Mouse (Mus musculus): ENCODE measurements at regions not wholly inside any gene's neighbourhood (a gene's known extent, or its start where the extent isn't known, plus 50 kb on each side); places are given as distances from the start of the nearest gene placed in this dataset.

DNA sequence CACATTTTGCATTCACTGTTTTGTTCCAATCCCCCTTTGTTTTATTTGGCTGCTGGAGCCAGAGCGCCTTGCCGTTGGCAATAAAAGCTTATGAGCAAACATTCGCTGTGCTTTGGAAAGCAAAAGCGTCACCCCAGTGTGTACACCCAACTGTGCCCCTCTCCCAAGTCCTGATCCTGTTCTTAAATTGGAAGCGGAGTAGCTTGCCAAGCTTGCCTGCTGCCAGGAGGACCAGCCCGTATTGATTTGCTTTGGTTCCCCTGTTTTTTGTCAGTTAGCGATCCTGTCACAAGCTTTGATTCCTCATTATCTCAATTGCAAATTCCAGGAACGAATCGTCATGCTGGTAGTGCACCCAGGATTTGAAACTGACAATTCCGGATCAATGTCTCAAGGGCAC, 917.5 kb downstream of the Olfm4 start:
- H3K4me1 ChIP-seq: peaks cover 8% of the 10 kb centered on the region; the same call in 1 of the 2 replicates
- no peaks in the 10 kb centered on the region for H3K27me3 ChIP-seq
- no peaks in the 10 kb centered on the region for H3K36me3 ChIP-seq
- peak overlapping the region; percentile 47 for H3K4me2 ChIP-seq (replicated peaks)
- no peak overlapping the region for H3K9ac ChIP-seq
- peak overlapping the region; percentile 5; the same call in 1 of the 2 replicates for H3K4me3 ChIP-seq
- peak; percentile 78 for ATAC-seq (ENCODE audit: low FRiP score, low read depth)
- 0 out of 2 replicates have a peak overlapping the region, but pooled peaks have one; percentile 15 for H3K27ac ChIP-seq
- no peaks in the 10 kb centered on the region for H3K9me3 ChIP-seq
- 48% methylated on average over 10 of the region's 10 CpGs for WGBS

- WGBS: 54% methylated on average over 9 of the region's 9 CpGs
- 0 out of 2 replicates have a peak overlapping the region, but pooled peaks have one; percentile 15 for H3K27ac ChIP-seq
- H3K9me3 ChIP-seq: no peaks in the 10 kb centered on the region
- H3K4me1 ChIP-seq: peaks cover 8% of the 10 kb centered on the region; the same call in 1 of the 2 replicates
- no peaks in the 10 kb centered on the region for H3K27me3 ChIP-seq
- H3K4me3 ChIP-seq: peak overlapping the region; percentile 5; the same call in 1 of the 2 replicates
- no peak overlapping the region for H3K9ac ChIP-seq
- peak overlapping the region; percentile 47 for H3K4me2 ChIP-seq (replicated peaks)
- peak; percentile 69; the same call in 1 of the 2 replicates for ATAC-seq (ENCODE audit: low FRiP score, low read depth)
- no peaks in the 10 kb centered on the region for H3K36me3 ChIP-seq
These were observed 917.9 kb downstream of the Olfm4 start for GRCm38 (mm10) chr14:80901759-80902163.

- no peak overlapping the region for H3K4me2 ChIP-seq (replicated peaks)
- ATAC-seq (ENCODE audit: low FRiP score, low read depth): no peak
- H3K4me3 ChIP-seq: no peak overlapping the region
- no peak overlapping the region for H3K9ac ChIP-seq
- no peaks in the 10 kb centered on the region for H3K4me1 ChIP-seq
- no peak overlapping the region for H3K27ac ChIP-seq
- 88% methylated on average over 3 of the region's 3 CpGs for WGBS
- H3K36me3 ChIP-seq: no peaks in the 10 kb centered on the region
- H3K27me3 ChIP-seq: no peaks in the 10 kb centered on the region
- no peaks in the 10 kb centered on the region for H3K9me3 ChIP-seq
These were observed 932.1 kb downstream of the Olfm4 start for GRCm38 (mm10) chr14:80916031-80916430.

DNA sequence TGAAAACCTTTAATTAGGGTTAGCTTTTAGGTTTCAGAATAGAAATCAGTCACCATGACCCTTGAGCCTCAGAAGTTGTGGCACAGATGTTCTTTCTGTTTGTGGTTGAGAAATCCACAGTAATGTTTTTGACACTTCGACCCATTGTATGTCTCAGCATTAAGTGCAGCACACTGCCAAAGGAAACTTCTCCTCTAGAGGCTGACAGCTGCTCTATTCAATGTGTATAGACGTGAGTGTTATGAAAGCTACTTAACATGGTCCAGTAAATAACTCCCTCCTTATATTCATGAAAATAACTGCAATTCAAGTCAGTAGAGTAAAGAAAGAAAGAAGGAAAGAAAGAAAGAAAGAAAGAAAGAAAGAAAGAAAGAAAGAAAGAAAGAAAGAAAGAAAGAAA, 939.9 kb downstream of the Olfm4 start:
- Histone ChIP-seq H3K4me1 (no peaks in the 10 kb centered on the region), H3K27me3 (no peaks in the 10 kb centered on the region), H3K4me2 (replicated peaks) (no peak overlapping the region), H3K36me3 (no peaks in the 10 kb centered on the region), H3K4me3 (no peak overlapping the region), H3K27ac (no peak overlapping the region), H3K9ac (no peak overlapping the region), H3K9me3 (no peaks in the 10 kb centered on the region)
- WGBS: 68% methylated on average over 2 of the region's 2 CpGs
- ATAC-seq (ENCODE audit: low FRiP score, low read depth): no peak

DNA sequence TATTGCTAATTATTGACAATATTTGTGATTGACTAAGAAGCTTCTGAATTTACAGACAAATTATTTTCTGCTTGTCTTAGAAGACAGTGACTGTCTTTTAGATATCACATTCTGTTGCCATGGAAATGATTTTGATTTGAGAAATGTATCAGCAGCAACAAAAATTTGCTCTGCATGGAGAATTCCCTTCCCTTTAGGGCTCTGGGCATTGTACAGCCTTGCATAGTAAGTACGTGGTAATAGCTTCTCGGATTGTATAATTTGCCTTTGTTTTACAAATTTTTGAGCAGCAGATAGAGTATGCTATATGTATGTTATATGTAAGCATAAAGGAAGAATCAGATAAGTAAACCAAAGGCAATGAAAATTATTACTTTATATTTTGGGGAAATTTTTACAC, 976.1 kb downstream of the Olfm4 start:
- Histone ChIP-seq H3K4me1 (no peaks in the 10 kb centered on the region), H3K36me3 (no peaks in the 10 kb centered on the region), H3K9me3 (no peaks in the 10 kb centered on the region), H3K27me3 (no peaks in the 10 kb centered on the region), H3K4me2 (replicated peaks) (no peak overlapping the region), H3K9ac (no peak overlapping the region), H3K27ac (no peak overlapping the region), H3K4me3 (no peak overlapping the region)
- WGBS: 85% methylated on average over 2 of the region's 2 CpGs
- ATAC-seq (ENCODE audit: low FRiP score, low read depth): no peak

- Histone ChIP-seq H3K4me3 (no peak overlapping the region), H3K36me3 (no peaks in the 10 kb centered on the region), H3K27me3 (no peaks in the 10 kb centered on the region), H3K9ac (no peak overlapping the region), H3K4me2 (replicated peaks) (no peak overlapping the region), H3K9me3 (no peaks in the 10 kb centered on the region), H3K27ac (no peak overlapping the region), H3K4me1 (peaks cover 5% of the 10 kb centered on the region; the same call in 1 of the 2 replicates)
- peak; percentile 71 for ATAC-seq (ENCODE audit: low FRiP score, low read depth)
- 34% methylated on average over 4 of the region's 4 CpGs for WGBS
These were observed 991.9 kb downstream of the Olfm4 start for GRCm38 (mm10) chr14:80975795-80976194.

DNA sequence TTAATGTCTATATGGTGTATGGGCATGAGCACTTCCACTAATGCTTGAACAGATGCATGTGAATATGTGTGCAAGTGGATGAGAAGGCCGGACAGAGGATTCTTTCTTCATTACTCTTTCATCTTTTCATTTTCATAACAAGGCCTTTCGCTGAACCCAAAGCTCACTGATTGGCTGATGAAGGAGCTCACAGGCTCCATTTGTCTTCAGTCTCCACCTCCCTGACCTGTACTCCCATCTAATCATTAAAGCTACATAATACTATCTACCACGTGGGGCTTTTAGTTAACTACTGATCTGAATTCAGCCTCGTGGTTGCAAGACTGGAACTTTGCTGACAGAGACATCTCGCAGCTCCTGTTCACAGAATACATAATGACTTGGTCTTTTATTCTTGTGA, 992.8 kb downstream of the Olfm4 start:
- no peaks in the 10 kb centered on the region for H3K36me3 ChIP-seq
- H3K9me3 ChIP-seq: no peaks in the 10 kb centered on the region
- peaks cover 5% of the 10 kb centered on the region; the same call in 1 of the 2 replicates for H3K4me1 ChIP-seq
- H3K27ac ChIP-seq: no peak overlapping the region
- H3K9ac ChIP-seq: no peak overlapping the region
- H3K4me3 ChIP-seq: no peak overlapping the region
- no peak for ATAC-seq (ENCODE audit: low FRiP score, low read depth)
- WGBS: 65% methylated on average over 5 of the region's 5 CpGs
- H3K27me3 ChIP-seq: no peaks in the 10 kb centered on the region
- H3K4me2 ChIP-seq (replicated peaks): no peak overlapping the region

DNA sequence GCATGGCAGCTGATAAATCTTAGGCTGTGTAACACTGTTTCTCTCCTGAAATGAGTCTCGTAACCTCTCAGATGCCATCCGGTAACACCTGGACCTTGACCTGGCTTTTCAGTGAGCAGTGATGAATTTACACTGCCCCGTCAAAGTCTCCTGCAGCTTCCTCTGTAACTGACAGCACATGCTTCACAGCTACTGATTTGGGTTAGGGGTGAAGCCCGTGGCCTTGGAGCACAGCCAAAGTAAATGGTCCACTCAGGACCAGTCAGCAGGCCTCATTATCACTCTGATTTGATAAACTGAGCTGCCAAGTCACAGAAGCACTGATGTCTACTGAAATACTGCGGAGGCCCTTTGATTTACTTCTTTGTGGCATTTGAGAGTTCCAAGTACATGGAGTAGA, 995.6 kb downstream of the Olfm4 start:
- Histone ChIP-seq H3K9ac (no peak overlapping the region), H3K4me1 (peaks cover 5% of the 10 kb centered on the region; the same call in 1 of the 2 replicates), H3K4me3 (no peak overlapping the region), H3K27me3 (no peaks in the 10 kb centered on the region), H3K27ac (no peak overlapping the region), H3K9me3 (no peaks in the 10 kb centered on the region), H3K4me2 (replicated peaks) (no peak overlapping the region), H3K36me3 (no peaks in the 10 kb centered on the region)
- 59% methylated on average over 5 of the region's 5 CpGs for WGBS
- no peak for ATAC-seq (ENCODE audit: low FRiP score, low read depth)

DNA sequence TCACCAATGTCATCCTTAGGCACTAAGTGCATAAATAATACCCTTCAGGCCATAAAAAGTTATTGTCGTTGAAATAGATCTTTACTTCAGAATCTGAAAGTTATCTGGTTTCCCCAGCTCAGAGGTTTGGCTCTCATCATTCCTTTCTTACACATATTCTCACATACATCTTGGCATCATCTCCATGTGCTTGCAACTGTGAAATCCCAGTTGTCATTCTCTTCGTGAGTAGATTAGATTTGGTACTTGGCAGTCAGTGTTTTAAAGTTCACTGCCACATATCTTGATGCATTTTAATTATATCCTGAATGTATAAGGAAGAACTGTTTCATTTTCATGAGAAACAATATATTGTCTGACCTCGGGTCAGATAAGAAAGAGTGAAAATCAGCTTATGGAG, 1006.3 kb downstream of the Olfm4 start:
- no peaks in the 10 kb centered on the region for H3K36me3 ChIP-seq
- ATAC-seq (ENCODE audit: low FRiP score, low read depth): no peak
- WGBS: 79% methylated on average over 3 of the region's 3 CpGs
- no peak overlapping the region for H3K27ac ChIP-seq
- H3K9me3 ChIP-seq: no peaks in the 10 kb centered on the region
- no peak overlapping the region for H3K4me2 ChIP-seq (replicated peaks)
- no peaks in the 10 kb centered on the region for H3K4me1 ChIP-seq
- H3K27me3 ChIP-seq: no peaks in the 10 kb centered on the region
- H3K9ac ChIP-seq: no peak overlapping the region
- no peak overlapping the region for H3K4me3 ChIP-seq

DNA sequence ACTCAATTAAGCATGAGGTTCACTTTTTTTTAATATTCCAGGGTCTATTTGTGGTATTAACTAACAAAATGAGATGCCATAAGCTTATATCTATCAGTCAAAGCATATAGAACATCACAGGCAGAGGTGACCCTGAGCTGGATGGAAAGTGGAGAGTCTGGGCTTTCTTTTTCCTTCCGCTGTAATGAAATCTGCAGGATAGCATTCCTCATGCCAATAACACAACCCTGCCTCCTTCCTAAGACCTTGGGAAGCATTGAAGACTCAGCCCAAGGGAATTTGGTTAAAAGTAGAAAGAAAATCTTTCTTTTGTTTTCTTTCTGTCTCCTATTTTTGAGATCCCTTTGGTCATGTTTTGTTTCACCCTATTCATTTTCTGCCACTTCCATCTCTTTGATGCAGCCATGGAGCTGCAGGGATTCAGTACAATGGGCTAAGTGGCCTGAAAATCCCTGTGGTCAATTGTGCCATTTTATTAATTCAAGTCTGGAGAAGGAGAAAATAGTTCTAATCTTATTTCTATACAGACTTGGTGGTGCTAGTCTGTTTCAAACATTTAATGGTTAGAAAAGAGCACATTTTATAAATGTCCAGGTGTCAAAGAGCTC, 1006.9 kb downstream of the Olfm4 start:
- 69% methylated on average over 1 of the region's 1 CpGs for WGBS

DNA sequence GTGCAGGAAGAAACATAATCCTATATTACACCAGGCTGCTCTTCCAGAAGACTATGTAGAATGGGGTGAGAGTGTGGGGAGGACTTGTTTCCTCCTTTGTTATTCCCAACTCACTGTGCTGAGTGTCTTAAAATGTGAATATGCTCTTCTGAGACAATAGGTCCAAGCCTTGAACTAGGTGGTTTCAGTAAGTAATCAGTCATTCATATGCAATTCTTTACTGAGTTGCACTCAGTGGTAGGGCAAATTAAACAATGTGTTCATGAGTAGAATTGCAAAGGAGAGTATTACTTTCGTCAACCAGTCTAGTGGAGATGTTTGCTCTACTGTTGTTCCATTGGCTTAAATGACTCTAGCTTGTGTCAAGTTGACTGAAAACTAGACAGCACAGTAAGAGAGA, 1015.1 kb downstream of the Olfm4 start:
- Histone ChIP-seq H3K4me3 (no peak overlapping the region), H3K4me1 (no peaks in the 10 kb centered on the region), H3K27me3 (no peaks in the 10 kb centered on the region), H3K9me3 (no peaks in the 10 kb centered on the region), H3K36me3 (no peaks in the 10 kb centered on the region), H3K4me2 (replicated peaks) (no peak overlapping the region), H3K27ac (no peak overlapping the region), H3K9ac (no peak overlapping the region)
- 85% methylated on average over 1 of the region's 1 CpGs for WGBS
- no peak for ATAC-seq (ENCODE audit: low FRiP score, low read depth)

More for the DNA sequence above, 1006.9 kb downstream of the Olfm4 start:
- Histone ChIP-seq H3K36me3 (no peaks in the 10 kb centered on the region), H3K27ac (no peak overlapping the region), H3K4me3 (no peak overlapping the region), H3K9ac (no peak overlapping the region), H3K4me1 (no peaks in the 10 kb centered on the region), H3K27me3 (no peaks in the 10 kb centered on the region), H3K9me3 (no peaks in the 10 kb centered on the region), H3K4me2 (replicated peaks) (no peak overlapping the region)
- no peak for ATAC-seq (ENCODE audit: low FRiP score, low read depth)

DNA sequence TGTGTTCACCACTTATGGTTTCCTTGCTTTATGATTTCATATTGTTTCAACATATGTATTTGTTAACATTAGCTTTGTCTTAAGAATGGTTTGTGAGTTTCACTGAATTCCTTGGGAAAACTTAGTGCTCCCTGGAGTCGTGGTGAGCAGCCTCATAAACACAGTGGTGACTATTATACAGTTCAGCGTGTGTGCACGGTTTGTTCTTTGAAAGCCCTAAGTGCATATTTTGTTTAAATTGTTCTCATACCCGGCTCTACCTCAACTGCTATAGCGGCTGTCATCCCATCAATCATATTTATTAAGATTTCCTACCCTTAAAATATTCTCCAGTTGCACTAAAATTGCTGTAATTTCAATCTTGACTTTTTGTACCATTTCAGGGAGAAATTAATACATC, 1029.3 kb downstream of the Olfm4 start:
- Histone ChIP-seq H3K27me3 (no peaks in the 10 kb centered on the region), H3K9ac (no peak overlapping the region), H3K4me2 (replicated peaks) (no peak overlapping the region), H3K4me1 (0 out of 2 replicates have a peak, but pooled peaks cover 6% of the 10 kb centered on the region), H3K36me3 (no peaks in the 10 kb centered on the region), H3K27ac (no peak overlapping the region), H3K9me3 (no peaks in the 10 kb centered on the region), H3K4me3 (no peak overlapping the region)
- peak; percentile 81 for ATAC-seq (ENCODE audit: low FRiP score, low read depth)
- 14% methylated on average over 5 of the region's 5 CpGs for WGBS

DNA sequence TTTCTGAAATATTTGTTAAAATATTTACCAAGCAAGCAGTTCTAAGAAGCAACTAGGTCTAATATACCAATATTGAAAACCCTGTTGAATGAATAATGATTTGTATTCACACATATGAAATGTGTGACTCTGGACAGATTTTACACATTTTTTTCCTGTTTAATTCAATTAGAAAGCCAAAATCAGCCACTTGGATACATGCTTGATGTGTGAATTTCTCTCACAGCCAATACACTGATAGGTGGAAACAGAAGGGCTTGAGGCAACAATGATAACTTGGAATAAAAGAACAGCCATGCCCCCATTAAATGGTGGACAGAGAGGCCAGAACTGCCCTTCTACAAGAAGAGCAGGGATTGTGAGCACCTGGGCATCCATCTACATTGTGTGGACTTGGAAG, 1047.6 kb downstream of the Olfm4 start:
- no peak overlapping the region for H3K27ac ChIP-seq
- H3K4me2 ChIP-seq (replicated peaks): no peak overlapping the region
- H3K9ac ChIP-seq: no peak overlapping the region
- H3K9me3 ChIP-seq: no peaks in the 10 kb centered on the region
- no peaks in the 10 kb centered on the region for H3K4me1 ChIP-seq
- H3K4me3 ChIP-seq: no peak overlapping the region
- no peak for ATAC-seq (ENCODE audit: low FRiP score, low read depth)
- no peaks in the 10 kb centered on the region for H3K36me3 ChIP-seq
- no peaks in the 10 kb centered on the region for H3K27me3 ChIP-seq

All from limb, embryonic 13.5 days (tissue).